Mouse (Mus musculus) MEL (cell line): Measurements from ENCODE around the gene Diras2. TPM values are rescaled to one million over a fixed set of nuclear protein-coding genes. Genes with fewer than 3 reads are reported as not detected.

Source experiments
- DNase-seq: peaks from one replicate; pipeline ENCODE4 v3.0.0; 2011; ENCODE audit warnings: low read depth, low spot score
- H3K27ac ChIP-seq: 2 replicates; pipeline ENCODE4 v1.5.1; 2012; ENCODE audit warnings: low read depth, mild to moderate bottlenecking, control low read depth, low read length, moderate library complexity; ENCODE audit not compliant: control insufficient read depth
- H3K27me3 ChIP-seq, 2 experiments: fragments of 150-350 bp in 1 of 2; sonication (generic) in 1 of 2; 2 replicates each; pipeline ENCODE4 v1.6.1; 2012; ENCODE audit warnings: low read length in 2 of 2, mild to moderate bottlenecking in 2 of 2, improper control_type of control experiment in 1 of 2, moderate library complexity in 1 of 2; ENCODE audit not compliant: insufficient read depth in 2 of 2, control insufficient read depth in 1 of 2
- H3K36me3 ChIP-seq, 2 experiments: 2 replicates each; pipeline ENCODE4 v1.6.1; 2012 to 2014; ENCODE audit warnings: low read length in 2 of 2, improper control_type of control experiment in 1 of 2, inconsistent platforms in 1 of 2, mild to moderate bottlenecking in 1 of 2; ENCODE audit not compliant: insufficient read depth in 2 of 2, control insufficient read depth in 1 of 2
- H3K4me1 ChIP-seq, 2 experiments: fragments of 150-350 bp in 1 of 2; sonication (generic) in 1 of 2; 2 replicates each; pipeline ENCODE4 v1.6.1; 2012; ENCODE audit warnings: low read length in 2 of 2, improper control_type of control experiment in 1 of 2, mild to moderate bottlenecking in 1 of 2; ENCODE audit not compliant: insufficient read depth in 2 of 2, control insufficient read depth in 1 of 2
- H3K4me3 ChIP-seq, 2 experiments: fragments of 150-350 bp in 1 of 2; sonication (generic) in 1 of 2; 2 replicates each; pipeline ENCODE4 v1.5.1; 2012; ENCODE audit warnings: low read depth in 2 of 2, low read length in 2 of 2, mild to moderate bottlenecking in 2 of 2, moderate library complexity in 2 of 2, control low read depth in 1 of 2, improper control_type of control experiment in 1 of 2; ENCODE audit not compliant: control insufficient read depth in 1 of 2, insufficient read depth in 1 of 2
- H3K79me2 ChIP-seq: 2 replicates; pipeline ENCODE4 v1.6.1; 2012; ENCODE audit warnings: mild to moderate bottlenecking, low read length, moderate library complexity; ENCODE audit not compliant: control insufficient read depth, poor library complexity, insufficient read depth
- H3K9ac ChIP-seq: 2 replicates; pipeline ENCODE4 v1.6.1; 2012; ENCODE audit warnings: low read depth, mild to moderate bottlenecking, control low read depth, low read length, moderate library complexity; ENCODE audit not compliant: control insufficient read depth, poor library complexity, severe bottlenecking
- H3K9me3 ChIP-seq: fragments of 150-350 bp; sonication (generic); replicated peaks from 2 replicates; pipeline ENCODE4 v1.6.1; 2012; ENCODE audit warnings: mild to moderate bottlenecking, low read length, improper control_type of control experiment, moderate library complexity; ENCODE audit not compliant: insufficient read depth
- BHLHE40 ChIP-seq: IDR thresholded peaks from 2 replicates; pipeline ENCODE4 v1.6.1; 2012; ENCODE audit warnings: low read depth, mild to moderate bottlenecking, inconsistent platforms, low read length, improper control_type of control experiment, borderline replicate concordance
- EP300 ChIP-seq, 2 experiments: IDR thresholded peaks; 2 replicates each; pipeline ENCODE4 v1.6.1; 2011; ENCODE audit warnings: improper control_type of control experiment in 2 of 2, low read length in 2 of 2, low read depth in 1 of 2, mild to moderate bottlenecking in 1 of 2
- ETS1 ChIP-seq: IDR thresholded peaks from 2 replicates; pipeline ENCODE4 v1.6.1; 2012; ENCODE audit warnings: low read depth, mild to moderate bottlenecking, inconsistent platforms, low read length, improper control_type of control experiment, moderate library complexity
- GATA1 ChIP-seq: IDR thresholded peaks from 2 replicates; pipeline ENCODE4 v1.6.1; 2011; ENCODE audit warnings: low read depth, low read length, improper control_type of control experiment
- HCFC1 ChIP-seq: IDR thresholded peaks from 2 replicates; pipeline ENCODE4 v1.6.1; 2012; ENCODE audit warnings: low read depth, mild to moderate bottlenecking, inconsistent platforms, low read length, improper control_type of control experiment, moderate library complexity
- MAFK ChIP-seq: IDR thresholded peaks from 2 replicates; pipeline ENCODE4 v1.6.1; 2011; ENCODE audit warnings: low read depth, mild to moderate bottlenecking, low read length, improper control_type of control experiment, borderline replicate concordance
- MAX ChIP-seq: IDR thresholded peaks from 2 replicates; pipeline ENCODE4 v1.6.1; 2011; ENCODE audit warnings: low read length, improper control_type of control experiment
- MXI1 ChIP-seq: IDR thresholded peaks from 2 replicates; pipeline ENCODE4 v1.6.1; 2011; ENCODE audit warnings: mild to moderate bottlenecking, low read depth, low read length, improper control_type of control experiment
- MYB ChIP-seq: IDR thresholded peaks from 2 replicates; pipeline ENCODE4 v1.6.1; 2011; ENCODE audit warnings: mild to moderate bottlenecking, low read depth, low read length, improper control_type of control experiment
- MYC ChIP-seq: IDR thresholded peaks from 2 replicates; pipeline ENCODE4 v1.6.1; 2011; ENCODE audit warnings: low read depth, mild to moderate bottlenecking, low read length, improper control_type of control experiment, moderate library complexity
- NELFE ChIP-seq: IDR thresholded peaks from 2 replicates; pipeline ENCODE4 v1.6.1; 2011; ENCODE audit warnings: low read depth, low read length, improper control_type of control experiment
- NRF1 ChIP-seq: IDR thresholded peaks from 2 replicates; pipeline ENCODE4 v1.6.1; 2014; ENCODE audit warnings: low read depth, mild to moderate bottlenecking, inconsistent platforms, low read length, improper control_type of control experiment, moderate library complexity; ENCODE audit not compliant: poor library complexity, insufficient read depth, severe bottlenecking
- RAD21 ChIP-seq: IDR thresholded peaks from 2 replicates; pipeline ENCODE4 v1.6.1; 2011; ENCODE audit warnings: mild to moderate bottlenecking, low read depth, low read length, improper control_type of control experiment
- RCOR1 ChIP-seq: IDR thresholded peaks from 2 replicates; pipeline ENCODE4 v1.6.1; 2012; ENCODE audit warnings: low read depth, mild to moderate bottlenecking, inconsistent platforms, low read length, improper control_type of control experiment
- SIN3A ChIP-seq: IDR thresholded peaks from 2 replicates; pipeline ENCODE4 v1.6.1; 2012; ENCODE audit warnings: low read length, improper control_type of control experiment, inconsistent platforms
- SMC3 ChIP-seq: IDR thresholded peaks from 2 replicates; pipeline ENCODE4 v1.6.1; 2011; ENCODE audit warnings: low read depth, low read length, improper control_type of control experiment
- TAL1 ChIP-seq: IDR thresholded peaks from 2 replicates; pipeline ENCODE4 v1.6.1; 2012; ENCODE audit warnings: mild to moderate bottlenecking, inconsistent platforms, low read length, moderate library complexity, mixed read lengths
- TCF12 ChIP-seq: IDR thresholded peaks from 2 replicates; pipeline ENCODE4 v1.6.1; 2014; ENCODE audit warnings: low read depth, mild to moderate bottlenecking, inconsistent platforms, low read length, improper control_type of control experiment, moderate library complexity
- USF1 ChIP-seq: IDR thresholded peaks from 2 replicates; pipeline ENCODE4 v1.6.1; 2014; ENCODE audit warnings: low read depth, mild to moderate bottlenecking, inconsistent platforms, low read length, improper control_type of control experiment, moderate library complexity
- polyA plus RNA-seq, 2 experiments: library from polyadenylated mRNA; stranded (reverse) in 1 of 2; unstranded in 1 of 2; fragments of >175 nt in 1 of 2; fragments of >200 nt in 1 of 2; gene quantifications; 2 replicates each; pipeline versions ENCODE4 v1.2.1 to v1.2.4; 2012; ENCODE audit warnings: low replicate concordance in 2 of 2, low read depth in 1 of 2; ENCODE audit not compliant: insufficient read length in 2 of 2, insufficient read depth in 1 of 2, missing spikeins in 1 of 2
- total RNA-seq: library from RNA; depleted of rRNA; stranded (reverse); fragments of 300-350 nt; gene quantifications from 2 replicates; pipeline ENCODE4 v1.2.3, GENCODE M21; 2012

Gene Diras2
- total and polyA plus RNA-seq, 3 experiments, result not detected

- Histone ChIP-seq H3K79me2 (no peaks in the 10 kb centered on the region), H3K4me3 (no peak overlapping the region)
Measured at GRCm38 (mm10) chr13:52552822-52553477, 21.9 kb upstream of the Diras2 start.

DNA sequence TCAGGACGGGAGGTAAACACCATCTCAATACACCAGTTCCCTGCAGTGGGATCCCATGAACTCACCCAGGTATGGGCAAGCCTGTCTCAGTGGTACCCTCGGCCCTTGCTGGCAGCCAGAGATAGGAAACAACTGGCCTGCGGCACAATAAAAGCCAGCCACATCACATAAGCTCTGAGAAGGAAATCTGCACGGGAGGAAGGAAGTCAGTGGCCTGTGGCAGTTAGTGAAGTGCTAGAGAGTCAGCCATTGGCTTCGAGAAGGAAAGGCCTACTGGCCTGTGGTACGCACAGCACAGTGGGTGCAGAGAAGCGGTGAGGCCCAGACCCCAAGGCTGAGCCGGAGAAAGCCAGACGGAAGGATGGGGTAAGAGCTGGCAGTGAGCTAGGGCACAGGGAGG is 20.2 kb upstream of the Diras2 start:
- peaks cover 0 to 11% of the 10 kb centered on the region in 2 experiments; a peak in 2 of 4 replicates for H3K36me3 ChIP-seq
- H3K9ac ChIP-seq, result no peak overlapping the region
- DNase-seq, result no peak
- H3K27ac ChIP-seq, result no peak overlapping the region
- H3K9me3 ChIP-seq, result no peaks in the 10 kb centered on the region
- no peaks in the 10 kb centered on the region for H3K79me2 ChIP-seq
- TF ChIP-seq SIN3A (no peak), RAD21 (no peak), NELFE (no peak), MYC (no peak), TCF12 (no peak)
- peaks cover 0 to 25% of the 10 kb centered on the region in 2 experiments for H3K4me1 ChIP-seq
- H3K4me3 ChIP-seq, result no peak overlapping the region
- H3K27me3 ChIP-seq, result no peaks in the 10 kb centered on the region

More at GRCm38 (mm10) chr13:52552822-52553477, 21.9 kb upstream of the Diras2 start:
- H3K27ac ChIP-seq, result peak overlapping the region; percentile 35
- H3K9ac ChIP-seq, result no peak overlapping the region
- peaks cover 0 to 19% of the 10 kb centered on the region in 2 experiments; a peak in 2 of 4 replicates for H3K36me3 ChIP-seq
- no peaks in the 10 kb centered on the region for H3K9me3 ChIP-seq
- TF ChIP-seq MXI1 (peak; percentile 59; the same call in 1 of the 2 replicates), TAL1 (peak; percentile 70), NRF1 (no peak), RCOR1 (peak; percentile 77), GATA1 (peak; percentile 90), EP300 (IDR thresholded peaks at IDR 0.05; ENCODE audit: low read depth in 1 of 2, low read length in 2 of 2) (peak; percentile 92), MYC (peak; percentile 84), HCFC1 (no peak), USF1 (peak; percentile 6; the same call in 1 of the 2 replicates), MAX (peak; percentile 52), TCF12 (peak; percentile 76; the same call in 1 of the 2 replicates), SIN3A (peak; percentile 45), MYB (peak; percentile 75), MAFK (no peak), ETS1 (peak; percentile 66; the same call in 1 of the 2 replicates), BHLHE40 (peak; percentile 100), SMC3 (no peak)
- peak; percentile 48 for DNase-seq
- H3K27me3 ChIP-seq, result no peaks in the 10 kb centered on the region
- peaks cover 0 to 34% of the 10 kb centered on the region in 2 experiments for H3K4me1 ChIP-seq
